Mouse (Mus musculus) heart, adult 9 months (tissue): ENCODE measurements around the gene Pfas.
"Not testable (repeated sequence)": the region's sequence is repeated elsewhere in the genome, so short reads cannot be mapped to it uniquely, and the experiment has no call there.

Source experiments
- DNase-seq, 2 experiments: peaks; one replicate each; pipeline ENCODE4 v3.0.0; 2022; ENCODE audit warnings: low spot score in 2 of 2

Gene Pfas

GRCm38 (mm10) chr11:68940516-68940915 lies 67.7 kb downstream of the Pfas start:
- no peak for DNase-seq

GRCm38 (mm10) chr11:68939451-68940304 lies 68.6 kb downstream of the Pfas start:
- peak; percentile 92 to 95 for DNase-seq

- DNase-seq = not testable (repeated sequence)
These were observed 71.3 kb downstream of the Pfas start for GRCm38 (mm10) chr11:68936951-68937350.
